Mouse (Mus musculus) lung, adult 2 months (tissue): Measurements from ENCODE around the gene Hemk1.

ENCODE experiments used
- CTCF ChIP-seq: fragments of 200-500 bp; IDR thresholded peaks from 2 replicates; pipeline ENCODE4 v1.5.1; 2011; ENCODE audit warnings: mild to moderate bottlenecking, low read length, control low read depth; ENCODE audit not compliant: insufficient read depth
- POLR2A ChIP-seq: fragments of 200-500 bp; IDR thresholded peaks from 2 replicates; pipeline ENCODE4 v1.6.1; 2011; ENCODE audit warnings: low read depth, mild to moderate bottlenecking, control low read depth, low read length, borderline replicate concordance; ENCODE audit errors: extremely low read depth

- TF ChIP-seq CTCF (no peak), POLR2A (no peak)
These were observed 31.3 kb upstream of the Hemk1 start for GRCm38 (mm10) chr9:107369270-107370105.
